Mouse (Mus musculus) 3T3-L1 (cell line): ENCODE measurements at regions not wholly inside any gene's neighbourhood (a gene's known extent, or its start where the extent isn't known, plus 50 kb on each side); places are given as distances from the start of the nearest gene placed in this dataset.

Experiments used
- DNase-seq: peaks from one replicate; pipeline ENCODE4 v3.0.0-alpha.2; 2015; ENCODE audit warnings: low read depth, low spot score

DNA sequence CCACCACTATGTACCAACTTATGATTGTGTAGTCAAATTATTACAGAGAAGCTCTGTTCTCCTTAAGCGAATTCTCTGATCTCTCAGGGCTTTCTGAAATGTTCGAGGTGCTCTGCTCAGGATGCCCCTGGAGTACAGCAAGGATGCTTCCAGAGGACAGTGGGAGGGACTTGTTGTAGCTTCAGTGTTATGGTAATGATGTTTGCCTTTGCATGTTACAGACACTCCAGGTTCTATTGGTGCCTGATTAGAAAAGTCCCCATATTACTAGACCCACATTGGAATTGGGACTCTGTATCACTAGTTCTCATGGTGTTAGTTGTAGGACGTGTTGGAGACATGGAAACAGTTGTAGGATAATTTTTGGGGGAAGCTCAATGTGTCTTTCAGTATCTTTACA lies 96.0 kb downstream of the Epdr1 start:
- DNase-seq = no peak

DNA sequence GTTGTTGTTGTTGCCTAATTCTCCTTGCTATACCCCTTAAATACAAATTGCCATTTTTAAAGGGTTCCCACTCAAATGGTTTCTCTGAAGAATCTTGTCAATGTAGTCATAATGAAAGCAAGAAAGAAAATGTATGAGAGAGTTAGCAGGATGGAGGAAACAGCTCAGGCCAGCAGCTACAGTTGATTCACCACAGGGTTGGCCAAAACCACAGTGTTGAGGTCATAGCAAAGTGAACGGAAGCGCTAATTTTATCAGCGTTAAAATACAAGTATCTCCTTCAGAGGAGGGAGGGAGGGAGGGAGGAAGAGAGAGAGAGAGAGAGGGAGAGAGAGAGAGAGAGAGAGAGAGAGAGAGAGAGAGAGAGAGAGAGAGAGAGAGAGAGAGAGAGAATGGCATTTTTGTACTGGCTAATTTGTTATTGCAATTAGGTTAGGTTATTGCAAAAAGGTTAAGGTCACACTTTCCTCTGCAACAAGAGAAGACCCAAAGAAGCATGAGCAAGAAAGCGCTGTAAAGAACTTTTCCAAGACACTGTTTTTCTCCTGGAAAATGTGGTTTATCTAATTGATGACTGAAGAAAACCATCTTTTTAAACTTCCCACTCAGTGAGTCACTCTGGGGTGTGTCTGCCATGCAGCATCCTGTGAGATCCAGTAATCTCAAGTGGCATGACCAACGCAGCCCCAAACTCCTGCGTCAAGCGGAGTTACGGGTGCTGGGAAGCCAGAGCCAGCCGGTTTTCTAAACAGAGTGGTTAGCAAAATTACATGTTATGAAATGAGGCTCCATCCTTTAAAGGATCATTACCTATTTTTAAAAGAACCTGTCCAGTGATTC lies 101.6 kb downstream of the Epdr1 start:
- DNase-seq = peak; percentile 84

DNA sequence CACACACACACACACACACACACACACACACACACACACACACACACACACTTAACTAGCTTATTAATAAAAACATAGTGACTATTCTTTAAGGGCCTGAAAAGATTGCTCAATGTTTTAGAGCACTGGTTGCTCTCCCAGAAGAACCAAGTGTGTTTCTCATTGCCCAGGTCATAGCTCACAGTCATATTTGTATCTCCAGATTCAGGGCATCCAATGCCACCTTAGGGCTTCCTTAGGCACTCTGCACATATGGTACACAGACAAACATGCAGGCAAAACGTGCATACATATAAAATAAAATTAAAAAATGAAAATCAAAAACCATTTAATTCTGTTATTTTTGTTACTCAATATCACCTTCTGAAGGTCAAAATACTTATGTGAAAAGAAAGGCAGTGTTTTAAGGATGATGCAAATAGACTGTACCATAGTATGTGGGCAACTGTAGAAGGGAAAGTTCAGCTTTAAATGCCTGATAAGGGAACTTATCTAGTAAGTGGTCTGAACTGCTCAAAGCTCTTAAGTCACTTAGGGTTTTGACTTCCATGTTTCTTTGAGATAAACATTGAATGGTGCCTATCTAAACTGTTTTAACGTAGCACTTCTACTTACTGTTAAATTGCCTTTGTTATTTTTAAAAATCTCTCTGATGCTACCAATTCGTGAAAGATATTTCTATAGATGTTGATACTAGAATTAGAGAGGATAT lies 104.7 kb downstream of the Epdr1 start:
- no peak for DNase-seq

DNA sequence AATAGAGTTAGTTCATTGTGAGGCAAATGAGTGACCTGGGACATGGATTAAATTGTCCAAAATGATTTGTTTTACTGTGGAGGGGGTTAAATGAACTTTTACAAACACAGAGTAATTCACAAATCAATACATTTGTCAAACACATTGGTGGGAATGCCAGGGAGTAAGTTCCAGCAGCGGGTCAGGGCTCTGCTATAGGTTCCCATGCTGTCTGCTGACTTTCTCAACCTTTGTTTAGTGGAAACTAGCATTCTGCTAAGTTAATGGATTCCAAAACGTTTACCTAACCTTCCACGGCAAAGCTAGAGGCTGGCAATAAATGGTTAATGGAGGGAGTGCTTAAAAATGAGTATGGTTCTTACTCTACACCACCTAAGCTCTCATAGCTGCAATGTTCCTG lies 110.9 kb upstream of the Stard3nl start:
- DNase-seq = no peak

DNA sequence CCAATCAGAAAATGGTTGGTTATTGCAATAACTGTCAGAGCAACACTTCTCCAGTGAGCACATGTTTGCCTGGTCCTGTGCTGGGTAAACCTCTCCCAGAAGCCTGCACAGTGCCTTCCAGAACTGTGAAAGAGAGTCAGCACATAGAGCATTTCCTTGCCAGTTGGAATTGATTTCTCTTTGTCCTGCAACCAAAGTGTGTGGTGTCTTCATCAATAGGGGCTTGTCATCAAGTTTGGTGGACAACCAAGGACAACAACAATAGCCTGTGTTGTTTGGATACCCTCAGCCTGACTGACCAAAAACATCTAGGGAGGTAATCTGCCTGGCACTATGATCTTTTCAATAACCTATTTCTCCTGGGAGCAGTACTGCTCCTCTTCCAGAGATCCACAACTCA lies 108.6 kb upstream of the Stard3nl start:
- DNase-seq = no peak

DNA sequence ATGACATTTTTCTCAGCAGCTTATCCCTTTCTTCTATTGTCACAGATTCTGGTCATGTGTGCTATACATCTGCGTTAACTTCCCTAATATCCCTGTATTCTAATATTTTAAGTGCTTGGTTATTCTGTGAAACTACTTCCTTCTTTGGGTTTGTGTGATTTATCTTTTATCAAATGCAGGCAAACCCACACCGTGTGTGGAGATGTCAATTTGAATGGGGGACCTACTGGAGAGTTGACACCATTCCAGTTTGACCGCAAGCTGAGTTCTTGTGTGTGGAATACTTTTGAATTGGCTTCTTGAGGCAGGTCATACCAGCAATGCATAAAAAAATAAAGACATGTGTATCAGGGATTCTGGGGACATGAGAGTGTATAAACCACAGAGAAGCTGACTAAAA lies 86.6 kb upstream of the Stard3nl start:
- no peak for DNase-seq

DNA sequence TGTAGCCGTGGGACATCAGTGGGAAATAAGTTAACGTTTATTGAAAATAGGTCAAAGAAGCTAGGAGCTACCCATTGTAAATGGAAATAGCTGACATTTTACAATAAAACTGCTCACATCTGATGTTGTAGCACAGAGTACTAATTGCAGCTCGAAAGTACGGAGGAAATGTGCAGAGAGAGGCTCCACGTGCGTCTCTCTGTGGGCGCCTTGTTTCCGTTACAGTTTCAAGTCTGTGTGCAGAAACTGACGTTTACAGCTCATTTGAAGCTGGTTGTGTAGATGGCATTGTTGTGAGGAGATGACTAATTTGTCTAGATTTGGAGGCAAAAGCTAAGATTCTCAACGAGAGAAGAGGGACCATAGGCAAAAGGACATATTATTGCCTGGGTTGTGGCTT lies 78.4 kb upstream of the Stard3nl start:
- DNase-seq = no peak

DNA sequence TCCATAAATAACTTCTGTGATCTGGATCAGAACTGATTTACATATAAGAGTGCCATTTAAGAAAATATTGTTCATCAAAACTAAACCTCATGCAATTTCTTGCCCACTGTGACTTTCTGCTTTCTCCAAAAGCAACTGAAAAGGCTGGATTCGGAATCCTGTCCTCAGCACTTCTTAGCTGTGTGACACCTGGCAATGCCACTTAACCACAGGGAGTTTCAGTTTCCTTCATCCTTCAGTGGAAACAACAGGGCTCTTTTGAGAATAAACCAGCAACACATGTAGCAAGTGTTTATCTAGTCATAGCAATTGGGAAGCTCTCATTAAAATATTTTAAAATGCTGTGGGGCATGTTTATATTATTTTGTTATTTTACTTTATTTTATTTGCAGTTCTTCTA lies 75.1 kb upstream of the Stard3nl start:
- DNase-seq = no peak

DNA sequence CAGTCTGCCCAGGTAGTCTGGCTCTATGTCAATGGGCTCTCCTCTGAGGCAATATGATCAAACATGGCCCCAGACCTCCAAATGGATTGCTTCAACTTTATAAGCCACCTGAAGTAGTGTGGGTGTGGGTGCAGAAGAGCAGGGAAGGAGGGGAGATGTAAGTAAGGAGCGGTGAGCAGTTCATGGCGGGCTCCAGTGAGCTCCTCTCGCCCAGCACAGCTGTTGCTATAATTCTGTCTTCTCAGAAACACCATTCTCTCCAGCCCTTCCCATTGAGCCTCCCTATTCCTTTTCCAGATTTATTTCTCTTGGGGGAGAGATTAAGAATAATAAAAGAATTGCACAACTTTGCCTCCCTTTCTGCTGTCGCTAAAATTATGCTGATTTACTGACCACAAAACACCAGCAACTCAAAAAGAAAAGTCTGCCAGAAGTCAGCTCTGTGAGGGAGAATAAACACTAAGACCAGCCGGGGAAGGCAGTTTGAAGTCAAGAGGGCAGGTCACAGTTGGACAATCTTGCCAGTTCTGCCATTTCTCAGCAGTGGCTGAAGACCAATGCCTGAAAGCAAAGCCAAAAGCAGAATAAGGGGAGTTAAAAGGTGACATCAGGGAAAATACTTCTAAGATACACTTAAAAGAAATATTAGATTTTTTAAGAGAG lies 71.3 kb upstream of the Stard3nl start:
- no peak for DNase-seq

DNA sequence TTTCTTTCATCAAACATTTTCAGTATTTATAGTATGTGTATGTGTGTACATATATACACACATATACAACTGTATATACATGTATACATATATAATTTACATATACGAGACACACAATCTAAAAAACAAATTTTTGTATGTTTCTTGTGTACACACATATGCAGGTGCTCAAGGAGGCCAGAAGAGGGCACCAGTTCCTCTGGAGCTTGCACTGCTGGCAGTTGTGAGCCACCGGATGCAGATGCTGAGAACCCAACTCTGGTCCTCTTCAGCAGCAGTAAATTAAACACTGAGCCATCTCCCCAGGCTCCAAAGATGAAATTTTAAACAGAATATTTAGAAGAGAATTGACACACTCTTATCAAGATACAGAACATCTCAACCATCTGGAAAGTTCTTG lies 67.4 kb upstream of the Stard3nl start:
- DNase-seq = no peak

DNA sequence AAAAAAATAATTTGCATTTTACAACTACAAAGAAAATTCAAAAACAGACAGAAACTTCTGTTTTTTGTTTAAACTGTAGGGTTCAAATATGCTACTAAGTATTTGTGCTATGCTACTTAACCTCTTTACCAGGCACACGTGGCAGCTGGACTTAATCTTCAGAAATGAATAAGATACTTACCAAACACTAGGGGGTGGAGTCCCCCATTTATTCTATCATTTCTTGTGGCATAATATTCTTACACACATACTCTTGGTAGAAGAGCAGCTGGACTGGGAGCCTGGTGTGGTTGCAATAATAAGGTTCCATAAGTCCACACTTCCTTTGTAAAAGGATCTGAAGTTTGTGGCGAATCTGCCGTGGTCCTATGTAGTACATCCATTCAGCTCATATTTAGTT lies 53.8 kb upstream of the Stard3nl start:
- DNase-seq = peak; percentile 13
